Mouse (Mus musculus) intestine, embryonic 16.5 days (tissue): ENCODE measurements around the gene Tmed1. TPM values are rescaled to one million over a fixed set of nuclear protein-coding genes. Genes with fewer than 3 reads are reported as not detected.

Experiments used
- ATAC-seq: fragments of 200-750 bp; cut with Nextera tagmentation; 2 replicates; pipeline ENCODE4 v1.8.0; 2017; ENCODE audit warnings: moderate TSS enrichment, moderate library complexity
- H3K27ac ChIP-seq: fragments of 300-500 bp; sonication (generic); 2 replicates; pipeline ENCODE4 v1.5.1; 2014; ENCODE audit warnings: mild to moderate bottlenecking, low read length
- H3K27me3 ChIP-seq: fragments of 300-500 bp; sonication (generic); replicated peaks from 2 replicates; pipeline ENCODE4 v1.6.1; 2014; ENCODE audit warnings: low read length, control low read depth, mixed read lengths; ENCODE audit not compliant: control insufficient read depth, insufficient read depth
- H3K36me3 ChIP-seq: fragments of 300-500 bp; sonication (generic); 2 replicates; pipeline ENCODE4 v1.6.1; 2014; ENCODE audit warnings: low read length, control low read depth; ENCODE audit not compliant: control insufficient read depth, insufficient read depth
- H3K4me1 ChIP-seq: fragments of 300-500 bp; sonication (generic); 2 replicates; pipeline ENCODE4 v1.6.1; 2014; ENCODE audit warnings: low read length, control low read depth, mixed read lengths; ENCODE audit not compliant: control insufficient read depth, insufficient read depth
- H3K4me2 ChIP-seq: fragments of 300-500 bp; sonication (generic); 2 replicates; pipeline ENCODE4 v1.6.1; 2014; ENCODE audit warnings: low read depth, low read length, control low read depth
- H3K4me3 ChIP-seq: fragments of 300-500 bp; sonication (generic); 2 replicates; pipeline ENCODE4 v1.5.1; 2014; ENCODE audit warnings: mild to moderate bottlenecking, low read length
- H3K9ac ChIP-seq: fragments of 300-500 bp; sonication (generic); 2 replicates; pipeline ENCODE4 v1.6.1; 2014; ENCODE audit warnings: low read depth, low read length
- H3K9me3 ChIP-seq: fragments of 300-500 bp; sonication (generic); 2 replicates; pipeline ENCODE4 v1.6.1; 2016; ENCODE audit warnings: low read length, control low read depth; ENCODE audit not compliant: control insufficient read depth
- WGBS: fragments of 180-500 bp; shearing (Covaris S2); extraction: QIAGEN DNeasy Blood & Tissue Kit; methylation state at CpG from one replicate; pipeline ENCODE4 v1.1.7; 2014; 5-methylcytosine and 5-hydroxymethylcytosine counted together
- polyA plus RNA-seq: library from polyadenylated mRNA; unstranded; fragments of >200 nt; fragmentation: Nextera tagmentation; extraction: Ambion mirVana; gene quantifications from 2 replicates; pipeline ENCODE4 v1.2.1, GENCODE M21; 2015

The Tmed1 gene
- polyA plus RNA-seq, 1 experiment from 2014 or later = 79.7 TPM

- peak overlapping the region; percentile 80 for H3K4me3 ChIP-seq
- H3K4me2 ChIP-seq = peak overlapping the region; percentile 88
- H3K9ac ChIP-seq = peak overlapping the region; percentile 81; the same call in 1 of the 2 replicates
- no peak for ATAC-seq
- H3K27me3 ChIP-seq = no peaks in the 10 kb centered on the region
- H3K9me3 ChIP-seq = no peaks in the 10 kb centered on the region
- H3K27ac ChIP-seq = no peak overlapping the region
- H3K4me1 ChIP-seq = peaks cover 17% of the 10 kb centered on the region
- H3K36me3 ChIP-seq = peaks cover 20% of the 10 kb centered on the region
- 74% methylated on average over 7 of the region's 7 CpGs for WGBS
These were observed 1.1 kb downstream of the Tmed1 start for GRCm38 (mm10) chr9:21508871-21509404.

- Histone ChIP-seq H3K9ac (no peak overlapping the region), H3K27ac (no peak overlapping the region), H3K9me3 (no peaks in the 10 kb centered on the region), H3K27me3 (no peaks in the 10 kb centered on the region), H3K36me3 (peaks cover 27% of the 10 kb centered on the region), H3K4me2 (no peak overlapping the region), H3K4me3 (no peak overlapping the region), H3K4me1 (peaks cover 17% of the 10 kb centered on the region)
- ATAC-seq = no peak
- 87% methylated on average over 15 of the region's 15 CpGs for WGBS
These were observed 2.2 kb downstream of the Tmed1 start for GRCm38 (mm10) chr9:21507753-21508430.

- no peaks in the 10 kb centered on the region for H3K9me3 ChIP-seq
- no peak for ATAC-seq
- peaks cover 13% of the 10 kb centered on the region for H3K4me1 ChIP-seq
- H3K9ac ChIP-seq = no peak overlapping the region
- no peak overlapping the region for H3K4me3 ChIP-seq
- no peak overlapping the region for H3K27ac ChIP-seq
- peaks cover 27% of the 10 kb centered on the region for H3K36me3 ChIP-seq
- H3K27me3 ChIP-seq = no peaks in the 10 kb centered on the region
- H3K4me2 ChIP-seq = no peak overlapping the region
These were observed 4.3 kb downstream of the Tmed1 start for GRCm38 (mm10) chr9:21505767-21506166.

GRCm38 (mm10) chr9:21503352-21503751 is 6.7 kb downstream of the Tmed1 start:
- H3K27ac ChIP-seq = no peak overlapping the region
- ATAC-seq = no peak
- H3K9me3 ChIP-seq = no peaks in the 10 kb centered on the region
- 0 out of 2 replicates have a peak, but pooled peaks cover 2% of the 10 kb centered on the region for H3K4me1 ChIP-seq
- WGBS = 96% methylated on average over 8 of the region's 8 CpGs
- H3K4me2 ChIP-seq = no peak overlapping the region
- H3K27me3 ChIP-seq = no peaks in the 10 kb centered on the region
- no peak overlapping the region for H3K4me3 ChIP-seq
- H3K9ac ChIP-seq = no peak overlapping the region
- peaks cover 35% of the 10 kb centered on the region for H3K36me3 ChIP-seq

GRCm38 (mm10) chr9:21498284-21498902 is 11.7 kb downstream of the Tmed1 start:
- Histone ChIP-seq H3K9me3 (no peaks in the 10 kb centered on the region), H3K27me3 (no peaks in the 10 kb centered on the region), H3K4me2 (no peak overlapping the region), H3K36me3 (peaks cover 12% of the 10 kb centered on the region; the same call in 1 of the 2 replicates), H3K4me3 (no peak overlapping the region), H3K9ac (no peak overlapping the region), H3K4me1 (no peaks in the 10 kb centered on the region), H3K27ac (no peak overlapping the region)
- no peak for ATAC-seq
- 88% methylated on average over 12 of the region's 12 CpGs for WGBS

- WGBS = 93% methylated on average over 2 of the region's 2 CpGs
- H3K4me2 ChIP-seq = no peak overlapping the region
- no peaks in the 10 kb centered on the region for H3K27me3 ChIP-seq
- no peak overlapping the region for H3K27ac ChIP-seq
- no peak overlapping the region for H3K9ac ChIP-seq
- ATAC-seq = no peak
- no peaks in the 10 kb centered on the region for H3K4me1 ChIP-seq
- H3K4me3 ChIP-seq = no peak overlapping the region
- H3K36me3 ChIP-seq = peaks cover 8% of the 10 kb centered on the region; the same call in 1 of the 2 replicates
- no peaks in the 10 kb centered on the region for H3K9me3 ChIP-seq
These were observed 12.4 kb downstream of the Tmed1 start for GRCm38 (mm10) chr9:21497664-21498063.

GRCm38 (mm10) chr9:21497050-21497542 is 13.0 kb downstream of the Tmed1 start:
- ATAC-seq = no peak
- H3K4me2 ChIP-seq = no peak overlapping the region
- H3K4me3 ChIP-seq = no peak overlapping the region
- WGBS = 94% methylated on average over 16 of the region's 16 CpGs
- H3K4me1 ChIP-seq = no peaks in the 10 kb centered on the region
- H3K27ac ChIP-seq = no peak overlapping the region
- H3K27me3 ChIP-seq = no peaks in the 10 kb centered on the region
- no peaks in the 10 kb centered on the region for H3K9me3 ChIP-seq
- H3K9ac ChIP-seq = no peak overlapping the region
- peaks cover 11% of the 10 kb centered on the region; the same call in 1 of the 2 replicates for H3K36me3 ChIP-seq

- Histone ChIP-seq H3K36me3 (peaks cover 12% of the 10 kb centered on the region; the same call in 1 of the 2 replicates), H3K27ac (no peak overlapping the region), H3K4me3 (no peak overlapping the region), H3K9me3 (no peaks in the 10 kb centered on the region), H3K9ac (no peak overlapping the region), H3K4me1 (no peaks in the 10 kb centered on the region), H3K27me3 (no peaks in the 10 kb centered on the region), H3K4me2 (no peak overlapping the region)
- no peak for ATAC-seq
- WGBS = 80% methylated on average over 19 of the region's 19 CpGs
These were observed 13.6 kb downstream of the Tmed1 start for GRCm38 (mm10) chr9:21496308-21497049.

GRCm38 (mm10) chr9:21494726-21495125 is 15.3 kb downstream of the Tmed1 start:
- Histone ChIP-seq H3K4me2 (no peak overlapping the region), H3K9ac (no peak overlapping the region), H3K9me3 (no peaks in the 10 kb centered on the region), H3K36me3 (peaks cover 10% of the 10 kb centered on the region; the same call in 1 of the 2 replicates), H3K4me3 (no peak overlapping the region), H3K27ac (no peak overlapping the region), H3K4me1 (no peaks in the 10 kb centered on the region), H3K27me3 (no peaks in the 10 kb centered on the region)
- ATAC-seq = no peak
- 74% methylated on average over 9 of the region's 9 CpGs for WGBS
